Mouse (Mus musculus) testis, adult 2 months (tissue): ENCODE data around the gene Bach2. TPM values are rescaled to one million over a fixed set of nuclear protein-coding genes. Genes with fewer than 3 reads are reported as not detected.

ENCODE experiments used
- H3K27ac ChIP-seq: fragments of 200-500 bp; 2 replicates; pipeline ENCODE4 v1.5.1; 2012; ENCODE audit warnings: low read depth, low read length; ENCODE audit not compliant: control insufficient read depth, insufficient read depth
- H3K27me3 ChIP-seq: fragments of 200-500 bp; 2 replicates; pipeline ENCODE4 v1.6.1; 2012; ENCODE audit warnings: mild to moderate bottlenecking, low read length, moderate library complexity; ENCODE audit not compliant: control insufficient read depth, insufficient read depth
- H3K36me3 ChIP-seq: fragments of 200-500 bp; 2 replicates; pipeline ENCODE4 v1.6.1; 2012; ENCODE audit warnings: mild to moderate bottlenecking, low read length; ENCODE audit not compliant: control insufficient read depth, insufficient read depth
- H3K4me1 ChIP-seq: fragments of 200-500 bp; 2 replicates; pipeline ENCODE4 v1.6.1; 2012; ENCODE audit warnings: low read length; ENCODE audit not compliant: control insufficient read depth, insufficient read depth
- H3K4me3 ChIP-seq: fragments of 200-500 bp; 2 replicates; pipeline ENCODE4 v1.5.1; 2012; ENCODE audit warnings: low read depth, mild to moderate bottlenecking, low read length, moderate library complexity, mixed read lengths; ENCODE audit not compliant: control insufficient read depth
- CTCF ChIP-seq: fragments of 200-500 bp; IDR thresholded peaks from 2 replicates; pipeline ENCODE4 v1.5.1; 2012; ENCODE audit warnings: low read depth, mild to moderate bottlenecking, inconsistent platforms, low read length, moderate library complexity; ENCODE audit not compliant: control insufficient read depth, insufficient read depth, insufficient replicate concordance
- POLR2A ChIP-seq: fragments of 200-500 bp; IDR thresholded peaks from 2 replicates; pipeline ENCODE4 v1.6.1; 2012; ENCODE audit warnings: low read depth, mild to moderate bottlenecking, inconsistent platforms, low read length, moderate library complexity; ENCODE audit not compliant: control insufficient read depth
- polyA plus RNA-seq: library from polyadenylated mRNA; depleted of rRNA; stranded (reverse); fragments of >200 nt; gene quantifications from 2 replicates; pipeline ENCODE4 v1.2.3, GENCODE M21; 2012

Bach2 gene
- polyA plus RNA-seq, 1 experiment, result 2.3 TPM

DNA sequence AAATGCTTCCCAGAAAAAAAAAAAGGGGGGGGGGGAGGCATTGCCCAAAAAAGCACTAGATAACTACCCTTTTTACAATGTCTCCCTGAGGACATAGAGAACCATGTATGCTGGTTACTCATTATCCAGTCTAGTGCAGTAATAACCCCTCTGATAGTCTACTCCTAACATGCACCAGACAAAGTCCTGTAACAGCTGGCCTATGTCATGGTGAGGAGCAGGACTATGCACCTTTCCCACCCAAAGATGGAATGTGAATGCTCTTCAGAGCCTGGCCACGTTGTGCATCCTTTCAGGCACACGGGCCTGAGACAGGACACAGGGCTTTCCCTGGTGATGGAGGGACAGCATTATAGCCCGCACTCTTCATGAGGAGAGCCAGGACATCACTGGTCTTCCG, 299.9 kb downstream of the Bach2 start:
- Histone ChIP-seq H3K27ac (no peak overlapping the region), H3K4me3 (no peak overlapping the region)
- TF ChIP-seq POLR2A, result no peak
- TF ChIP-seq CTCF, result no peak

DNA sequence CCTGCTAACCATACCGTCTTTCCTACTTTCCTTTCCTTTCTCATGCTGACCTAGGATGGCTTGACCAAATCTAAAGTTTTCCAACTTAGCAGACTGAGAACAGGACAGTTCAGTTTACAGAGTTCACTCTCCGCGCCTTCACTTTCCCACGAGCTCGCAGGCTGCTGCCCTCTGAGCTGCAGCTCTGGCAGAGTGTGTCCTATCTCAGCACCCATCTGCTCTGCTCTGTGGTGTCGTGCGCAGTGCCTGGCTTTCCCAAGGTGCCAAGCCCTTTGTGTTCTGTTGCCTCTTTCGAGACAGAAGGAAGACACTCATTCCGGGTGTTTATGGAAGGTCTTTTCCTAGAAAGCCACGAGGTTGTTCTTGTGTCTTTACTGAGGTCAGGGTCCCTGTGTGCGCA, 300.4 kb downstream of the Bach2 start:
- H3K4me3 ChIP-seq, result no peak overlapping the region

More for the DNA sequence above, 299.9 kb downstream of the Bach2 start:
- no peaks in the 10 kb centered on the region for H3K36me3 ChIP-seq
- H3K27me3 ChIP-seq, result no peaks in the 10 kb centered on the region
- no peaks in the 10 kb centered on the region for H3K4me1 ChIP-seq

DNA sequence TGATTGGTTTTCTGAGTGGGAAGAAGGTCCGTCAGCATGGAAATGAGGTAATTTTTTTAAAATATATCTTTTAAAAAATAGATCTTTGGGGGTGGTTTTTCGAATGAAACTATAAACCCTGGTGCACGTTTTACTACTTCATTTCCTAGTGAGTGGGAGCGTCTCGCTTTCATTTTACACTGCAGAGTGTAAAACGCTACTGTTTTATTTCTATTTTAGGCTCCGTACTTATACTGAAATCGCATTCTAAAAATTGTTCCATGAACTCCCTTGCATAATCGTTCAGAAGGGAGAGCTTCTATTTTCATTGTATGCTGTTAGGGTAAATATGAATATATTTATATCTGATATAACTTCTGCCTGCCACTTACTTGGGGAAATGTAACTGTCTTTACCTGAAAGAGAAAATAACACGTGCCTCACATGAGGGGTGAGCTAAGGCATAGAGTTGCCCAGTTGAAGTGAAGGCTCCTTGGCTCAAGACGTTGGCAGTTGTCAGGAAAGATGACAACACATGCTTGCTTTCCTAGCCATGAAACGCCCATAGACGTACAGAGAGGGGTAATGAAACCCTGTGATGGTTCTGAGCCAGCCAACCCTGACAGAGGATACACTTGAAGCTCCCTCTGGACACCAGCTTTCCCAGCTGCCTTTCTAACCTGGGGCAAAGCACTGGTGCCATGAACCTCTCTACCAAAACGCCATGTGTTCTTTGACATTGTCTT, 306.4 kb downstream of the Bach2 start:
- TF ChIP-seq POLR2A, result no peak
- TF ChIP-seq CTCF, result no peak

More for the DNA sequence above, 300.4 kb downstream of the Bach2 start:
- TF ChIP-seq POLR2A (no peak), CTCF (no peak)
- H3K27me3 ChIP-seq, result no peaks in the 10 kb centered on the region
- H3K27ac ChIP-seq, result no peak overlapping the region
- H3K4me1 ChIP-seq, result no peaks in the 10 kb centered on the region
- H3K36me3 ChIP-seq, result no peaks in the 10 kb centered on the region

DNA sequence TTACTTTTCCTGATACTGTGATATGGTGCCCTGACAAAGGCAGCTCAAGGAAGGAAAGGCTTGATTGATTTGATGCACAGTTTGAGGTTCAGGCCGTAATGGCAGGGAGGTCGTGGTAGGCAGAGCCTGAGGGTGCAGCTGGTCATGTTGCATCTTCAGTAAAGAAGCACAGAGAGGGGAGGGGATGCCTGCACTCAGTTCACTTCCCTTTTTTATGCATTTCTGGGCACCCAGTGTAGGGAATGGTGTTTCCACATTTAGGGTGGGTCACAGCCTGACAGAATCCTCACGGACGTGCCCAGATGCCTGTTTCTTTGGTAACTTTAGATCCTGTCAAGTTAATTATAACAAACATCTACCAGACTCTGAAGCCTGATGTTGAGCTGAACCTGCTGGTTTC, 306.9 kb downstream of the Bach2 start:
- TF ChIP-seq POLR2A (no peak), CTCF (no peak)
- no peak overlapping the region for H3K4me3 ChIP-seq
- H3K27me3 ChIP-seq, result no peaks in the 10 kb centered on the region
- H3K27ac ChIP-seq, result no peak overlapping the region
- no peaks in the 10 kb centered on the region for H3K36me3 ChIP-seq
- H3K4me1 ChIP-seq, result no peaks in the 10 kb centered on the region

More for the DNA sequence above, 306.4 kb downstream of the Bach2 start:
- H3K36me3 ChIP-seq, result no peaks in the 10 kb centered on the region
- H3K4me1 ChIP-seq, result no peaks in the 10 kb centered on the region
- no peak overlapping the region for H3K4me3 ChIP-seq
- no peak overlapping the region for H3K27ac ChIP-seq
- H3K27me3 ChIP-seq, result no peaks in the 10 kb centered on the region

DNA sequence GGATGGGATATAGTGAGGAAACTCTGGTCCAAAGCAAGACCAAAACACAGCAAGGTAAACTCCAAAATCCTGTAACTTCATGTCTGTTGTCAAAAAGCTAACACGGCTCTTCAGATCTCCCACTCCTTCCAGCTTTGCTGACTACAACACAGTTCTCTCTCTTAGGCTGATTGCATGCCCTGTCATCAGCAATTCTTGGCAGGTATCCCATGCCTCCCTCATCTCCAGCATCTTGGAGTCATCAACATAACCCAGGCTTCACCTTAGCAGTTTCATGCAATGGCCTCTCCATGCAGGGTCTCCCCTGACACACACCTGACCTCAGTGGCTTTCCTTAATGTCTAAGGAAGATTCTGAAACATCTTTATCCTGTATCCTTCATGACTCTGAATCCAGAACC, 310.5 kb downstream of the Bach2 start:
- no peaks in the 10 kb centered on the region for H3K27me3 ChIP-seq
- H3K36me3 ChIP-seq, result no peaks in the 10 kb centered on the region
- TF ChIP-seq POLR2A (no peak), CTCF (no peak)
- no peak overlapping the region for H3K4me3 ChIP-seq
- H3K27ac ChIP-seq, result no peak overlapping the region
- no peaks in the 10 kb centered on the region for H3K4me1 ChIP-seq

DNA sequence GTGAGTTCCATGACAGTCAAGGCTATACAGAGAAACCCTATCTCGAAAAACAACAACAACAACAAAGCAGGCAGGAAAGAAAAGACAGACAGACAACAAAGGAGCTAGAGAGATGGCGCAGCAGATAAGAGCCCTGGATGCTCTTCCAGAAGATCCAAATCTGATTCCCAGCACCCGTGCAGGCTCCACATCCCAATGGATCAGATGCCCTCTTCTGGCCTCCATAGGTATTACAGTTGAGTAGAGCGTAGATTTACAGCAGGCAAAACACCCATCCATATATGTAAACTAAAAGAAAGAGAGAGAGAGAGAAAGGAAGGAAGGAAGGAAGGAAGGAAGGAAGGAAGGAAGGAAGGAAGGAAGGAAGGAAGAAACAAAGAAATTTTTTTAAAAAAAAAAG, 312.7 kb downstream of the Bach2 start:
- H3K4me3 ChIP-seq, result no peak overlapping the region
- no peaks in the 10 kb centered on the region for H3K4me1 ChIP-seq
- TF ChIP-seq POLR2A, result no peak
- TF ChIP-seq CTCF, result peak; percentile 33; the same call in 1 of the 2 replicates
- no peaks in the 10 kb centered on the region for H3K27me3 ChIP-seq
- H3K27ac ChIP-seq, result no peak overlapping the region
- H3K36me3 ChIP-seq, result no peaks in the 10 kb centered on the region

DNA sequence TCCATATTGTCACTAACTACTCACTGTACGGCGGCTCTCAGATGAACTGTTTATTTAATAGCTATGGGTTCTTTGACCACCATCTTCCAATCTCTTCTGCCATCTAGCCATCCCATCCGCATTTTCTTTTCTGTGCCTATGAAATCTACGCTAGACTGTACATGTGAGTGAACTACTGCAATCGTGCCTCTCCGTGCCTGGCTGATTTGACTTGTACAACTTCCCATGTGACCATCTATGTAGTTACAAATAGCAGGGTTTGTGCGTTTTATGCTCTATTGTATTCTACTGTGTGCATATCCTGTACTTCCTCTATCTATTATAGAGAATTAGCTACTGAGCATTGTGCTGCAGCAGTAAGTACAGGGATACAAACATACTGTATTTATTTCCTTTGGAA, 316.9 kb downstream of the Bach2 start:
- TF ChIP-seq CTCF, result no peak
- no peak for TF ChIP-seq POLR2A
- no peaks in the 10 kb centered on the region for H3K27me3 ChIP-seq
- no peak overlapping the region for H3K27ac ChIP-seq
- H3K4me1 ChIP-seq, result no peaks in the 10 kb centered on the region
- H3K36me3 ChIP-seq, result no peaks in the 10 kb centered on the region
- H3K4me3 ChIP-seq, result no peak overlapping the region

DNA sequence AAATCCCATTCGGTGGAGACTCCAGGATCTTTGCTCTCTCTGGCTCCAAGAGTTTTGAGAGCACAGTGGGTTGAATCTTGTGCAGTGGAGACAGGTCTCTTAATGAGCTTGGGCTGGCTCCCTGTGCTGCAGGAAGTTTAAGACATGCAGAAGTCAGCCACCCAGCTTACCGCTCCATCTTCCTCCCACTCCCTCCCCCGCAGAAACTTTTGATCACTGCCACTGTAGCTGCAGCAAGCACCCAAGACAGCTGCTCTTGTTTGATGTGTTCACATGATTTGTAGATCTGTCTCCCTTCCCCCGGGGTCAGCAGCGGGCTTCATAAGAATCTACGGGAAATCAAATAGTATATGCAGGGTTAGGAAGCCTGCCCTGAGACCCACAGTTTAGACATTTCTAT, 321.6 kb downstream of the Bach2 start:
- Histone ChIP-seq H3K27me3 (no peaks in the 10 kb centered on the region), H3K4me1 (peaks cover 7% of the 10 kb centered on the region), H3K4me3 (no peak overlapping the region), H3K27ac (no peak overlapping the region), H3K36me3 (no peaks in the 10 kb centered on the region)
- TF ChIP-seq POLR2A, result no peak
- no peak for TF ChIP-seq CTCF
